Mouse (Mus musculus) c-Kit-positive CD71-positive TER-119-positive erythroid progenitor cells, embryonic 14.5 days (primary cell): ENCODE results near the gene Agap1.

ENCODE experiments used
- DNase-seq: peaks from one replicate; pipeline ENCODE4 v3.0.0-alpha.2; 2013; ENCODE audit warnings: low spot score

Agap1 gene

DNA sequence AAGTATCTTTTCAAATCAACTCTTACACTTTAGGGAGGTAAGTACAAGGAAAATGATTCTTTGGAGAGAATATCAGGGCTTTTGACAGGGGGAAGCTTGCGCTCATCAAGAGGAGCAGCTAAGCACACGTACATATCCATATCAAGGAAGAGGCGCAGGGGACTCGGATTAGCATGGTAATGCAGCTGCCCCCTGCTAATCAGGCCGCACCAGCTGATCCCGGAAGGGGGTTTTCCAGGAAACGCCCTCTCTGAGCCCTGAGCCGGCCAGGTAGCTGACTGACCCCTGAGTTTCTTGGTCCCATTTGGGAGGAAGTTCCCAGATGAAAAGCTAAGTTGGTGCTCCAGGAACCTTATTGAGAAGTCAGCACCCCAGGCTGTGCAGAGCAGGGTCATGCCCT is 301.8 kb downstream of the Agap1 start:
- DNase-seq = no peak

DNA sequence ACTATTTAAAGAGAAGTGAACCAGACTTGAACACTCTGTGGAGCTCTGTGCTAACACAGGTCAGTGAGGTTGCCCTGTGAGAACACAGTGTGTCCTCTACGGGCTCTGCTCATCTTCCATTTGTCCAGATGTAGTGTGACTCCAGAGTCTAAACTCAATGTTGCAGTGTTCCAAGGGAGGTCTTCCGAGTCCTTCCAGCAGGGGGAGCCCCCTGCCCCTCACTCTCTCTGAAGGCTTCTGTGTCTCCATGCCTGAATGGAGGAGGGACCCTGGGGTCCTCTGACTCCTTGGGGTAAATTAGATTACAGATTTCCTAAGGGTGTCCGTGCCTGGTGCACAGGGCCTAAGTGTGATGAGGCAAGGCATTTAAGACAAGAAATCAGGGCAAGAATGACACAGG is 302.9 kb downstream of the Agap1 start:
- DNase-seq = no peak

GRCm38 (mm10) chr1:89763912-89764311 is 309.3 kb downstream of the Agap1 start:
- DNase-seq = no peak

DNA sequence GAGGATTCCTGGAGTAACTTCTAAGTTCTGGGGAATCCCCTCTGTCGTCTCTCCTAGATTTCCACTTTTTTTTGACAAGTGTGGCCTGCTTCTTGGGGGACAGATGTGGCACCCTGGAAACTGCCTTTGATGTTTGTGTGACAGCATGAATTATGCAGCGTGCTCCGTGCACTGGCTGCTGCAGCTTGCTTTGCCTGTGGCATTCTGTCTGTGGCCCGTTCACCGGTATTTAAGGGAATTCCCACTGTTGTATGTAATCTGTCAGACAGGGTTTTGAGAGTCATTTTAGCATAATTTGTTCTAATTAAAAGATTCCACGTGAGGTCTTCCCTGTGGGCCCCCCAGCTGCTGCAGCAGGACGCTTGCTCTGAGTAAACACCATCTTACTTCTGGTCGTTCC is 312.3 kb downstream of the Agap1 start:
- DNase-seq = no peak

GRCm38 (mm10) chr1:89769641-89770040 is 315.0 kb downstream of the Agap1 start:
- no peak for DNase-seq

GRCm38 (mm10) chr1:89770298-89770697 is 315.7 kb downstream of the Agap1 start:
- DNase-seq = no peak

DNA sequence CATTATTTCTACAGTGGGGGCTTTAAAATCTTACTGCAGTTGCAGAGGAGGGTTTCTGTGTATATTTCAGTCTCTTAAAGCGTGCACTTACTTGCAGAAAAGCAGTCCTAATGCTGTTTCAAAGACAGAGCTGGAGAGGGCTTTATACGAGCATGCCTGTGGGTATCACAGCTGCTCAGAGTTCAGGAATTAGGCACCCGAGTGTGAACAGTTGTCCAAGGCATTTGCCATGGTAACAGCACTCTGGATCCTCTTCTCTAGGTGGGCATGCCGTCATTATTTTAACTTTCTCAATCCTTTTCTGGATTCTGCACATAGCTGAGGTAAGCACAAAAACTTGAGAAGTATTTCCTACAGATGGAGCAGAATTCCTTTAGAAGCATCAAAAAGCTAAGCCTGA is 321.1 kb downstream of the Agap1 start:
- DNase-seq = no peak

- DNase-seq = no peak
Measured at GRCm38 (mm10) chr1:89780675-89781074, 326.1 kb downstream of the Agap1 start.

- no peak for DNase-seq
Measured at GRCm38 (mm10) chr1:89781861-89782260, 327.3 kb downstream of the Agap1 start.

DNA sequence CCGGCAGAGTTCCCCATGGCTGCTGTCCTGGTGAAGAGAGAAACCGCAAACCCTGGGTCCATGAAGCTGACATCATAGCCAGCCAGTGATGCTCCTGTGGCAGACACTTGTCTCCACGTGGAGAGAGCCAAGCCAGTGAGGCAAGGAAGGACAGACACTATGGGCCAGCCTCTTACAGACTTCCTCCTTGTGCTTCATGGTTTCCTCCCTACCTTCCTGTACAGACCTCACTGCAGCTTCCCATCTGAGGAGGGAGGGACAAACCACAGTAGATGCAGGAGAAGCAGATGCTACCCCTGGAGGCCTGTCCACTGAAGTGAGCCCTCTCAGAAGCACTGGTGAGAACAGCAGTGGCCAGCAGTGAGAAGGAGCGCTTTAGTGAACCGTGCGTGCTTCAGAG is 332.2 kb downstream of the Agap1 start:
- DNase-seq = no peak

DNA sequence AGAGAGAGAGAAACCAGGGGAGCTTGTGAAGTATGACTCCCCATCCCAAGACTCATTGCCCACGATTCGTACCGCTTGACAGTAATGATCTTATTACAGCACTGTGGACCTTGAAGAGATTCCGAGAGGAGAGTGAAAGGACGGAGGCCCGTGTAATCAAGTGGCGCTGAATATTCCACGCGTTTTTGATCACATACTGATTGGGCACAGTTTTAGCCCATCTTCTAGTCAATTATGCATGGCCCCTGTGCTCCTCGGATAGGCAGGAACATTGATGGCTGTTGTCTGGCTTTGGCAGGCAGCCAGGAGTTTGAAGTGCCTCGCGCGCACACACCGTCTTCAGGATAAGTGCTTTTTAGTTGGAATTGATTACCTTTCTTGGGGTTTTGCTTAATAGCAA is 344.1 kb downstream of the Agap1 start:
- no peak for DNase-seq

DNA sequence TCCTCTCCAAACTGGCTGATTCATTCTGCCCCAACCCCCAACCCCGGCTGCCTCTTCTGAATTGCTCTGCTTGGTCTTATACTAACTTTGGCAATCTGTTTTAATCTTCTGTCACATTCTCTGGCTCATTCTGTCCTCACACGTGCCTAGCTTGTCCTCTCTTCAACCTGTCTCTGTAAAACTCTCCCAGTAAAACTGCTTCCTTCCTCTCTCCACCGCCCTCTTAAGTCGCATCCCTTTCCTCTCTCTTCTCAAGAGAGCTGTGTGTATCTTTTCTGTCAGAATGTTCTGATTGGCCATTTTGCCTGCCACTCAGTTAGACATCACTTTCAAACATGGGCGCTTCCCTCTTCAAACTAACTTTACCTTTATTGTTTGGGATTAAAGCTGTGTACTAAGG is 346.9 kb downstream of the Agap1 start:
- DNase-seq = no peak

DNA sequence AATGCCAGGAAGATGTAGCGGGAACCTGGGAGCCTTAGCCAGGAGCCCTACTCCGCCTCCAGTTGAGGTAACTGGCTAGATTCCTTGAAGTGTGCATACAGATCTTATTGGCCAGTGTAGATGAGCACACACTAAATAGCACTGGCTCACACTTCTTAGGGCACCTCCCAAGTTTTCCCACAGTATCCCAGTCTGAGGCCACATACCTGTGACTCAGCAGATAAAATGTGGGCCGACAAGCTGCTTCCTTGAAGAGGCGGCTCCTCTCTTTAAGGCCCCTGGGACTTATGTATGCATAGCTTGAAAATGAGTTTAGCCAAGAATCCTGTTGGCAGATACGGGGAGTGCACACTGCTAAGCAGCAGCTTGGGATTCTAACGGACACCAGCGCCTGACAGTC is 350.4 kb downstream of the Agap1 start:
- no peak for DNase-seq

DNA sequence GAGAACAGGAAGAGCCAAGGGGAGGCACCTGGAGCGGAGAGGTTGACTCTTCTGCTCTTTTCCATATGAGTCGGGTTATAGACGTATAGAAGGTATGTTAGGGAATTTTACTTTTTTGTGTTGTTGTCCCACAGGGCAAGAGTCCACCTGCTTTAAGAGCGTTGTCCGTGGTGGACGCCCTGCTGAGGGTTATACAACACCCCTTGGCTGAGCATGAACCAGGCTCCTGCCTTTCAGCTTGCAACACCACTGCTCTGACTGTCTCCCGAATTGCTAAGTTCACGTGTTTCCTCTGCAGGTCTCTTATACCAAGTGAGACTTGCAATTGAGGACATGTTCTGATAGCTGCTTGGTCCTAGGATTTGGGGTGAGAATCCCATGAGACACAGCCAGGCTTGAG is 358.2 kb downstream of the Agap1 start:
- DNase-seq = no peak

- DNase-seq = no peak
Measured at GRCm38 (mm10) chr1:89816487-89817206, 362.0 kb downstream of the Agap1 start.

- no peak for DNase-seq
Measured at GRCm38 (mm10) chr1:89821822-89822221, 367.2 kb downstream of the Agap1 start.

DNA sequence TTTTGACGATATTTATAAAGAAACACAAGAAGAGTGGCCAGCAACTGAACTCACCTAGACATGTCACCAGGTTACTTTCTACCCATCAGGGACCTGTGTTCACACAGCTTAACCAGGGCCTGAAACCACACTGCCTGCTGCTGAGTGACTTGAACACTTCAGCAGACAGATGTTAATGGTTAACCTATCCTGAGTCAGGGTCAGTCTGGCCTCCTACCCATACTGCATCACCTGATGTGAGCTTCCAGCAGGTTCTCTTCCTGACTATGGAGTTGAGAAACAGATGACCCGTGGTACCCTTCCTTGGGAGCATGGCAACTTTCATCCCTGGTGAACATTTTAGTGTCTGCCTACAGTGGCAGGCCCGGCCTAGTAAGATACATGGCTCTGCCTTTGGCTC is 367.8 kb downstream of the Agap1 start:
- DNase-seq = no peak

DNA sequence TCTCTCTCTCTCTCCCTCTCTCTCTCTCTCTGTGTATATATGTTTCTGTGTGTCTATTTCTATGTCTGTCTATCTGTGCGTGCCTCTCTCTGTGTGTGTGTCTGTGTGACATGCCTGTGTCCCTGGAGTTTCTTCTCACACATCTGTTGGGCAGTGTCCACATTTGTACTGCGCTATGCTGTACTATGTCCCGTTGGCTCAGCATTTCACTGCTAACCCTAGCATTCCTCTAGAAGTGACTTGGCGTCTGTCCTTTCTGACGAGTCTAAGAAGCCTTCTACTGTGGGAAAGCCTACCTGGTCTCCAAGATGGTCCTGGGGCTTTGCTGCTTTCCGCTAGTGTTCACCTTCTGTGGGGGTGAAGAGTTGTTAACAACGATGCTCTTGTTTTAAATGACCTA is 368.4 kb downstream of the Agap1 start:
- no peak for DNase-seq

DNA sequence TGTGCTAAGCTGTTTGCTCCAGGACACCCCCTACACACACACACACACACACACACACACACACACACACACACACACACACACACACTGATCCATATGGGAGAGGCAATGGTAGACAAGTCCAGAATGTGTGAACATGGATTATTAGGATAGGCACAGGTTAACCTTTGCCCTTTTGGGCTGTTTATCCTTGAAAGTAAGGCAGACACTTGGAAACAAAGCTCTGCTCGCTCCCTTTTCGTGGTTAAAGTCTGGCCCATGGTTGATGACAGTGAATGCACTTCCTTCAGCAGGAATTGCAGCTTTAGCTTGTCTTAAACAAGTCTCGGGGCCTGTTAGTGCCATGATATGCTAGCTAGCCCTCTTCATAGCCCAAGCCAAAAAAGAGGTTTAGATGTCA is 372.4 kb downstream of the Agap1 start:
- no peak for DNase-seq

GRCm38 (mm10) chr1:89831095-89831494 is 376.5 kb downstream of the Agap1 start:
- DNase-seq = no peak

- no peak for DNase-seq
Measured at GRCm38 (mm10) chr1:89844064-89844463, 389.5 kb downstream of the Agap1 start.

GRCm38 (mm10) chr1:89845487-89845886 is 390.9 kb downstream of the Agap1 start:
- no peak for DNase-seq

- no peak for DNase-seq
Measured at GRCm38 (mm10) chr1:89846148-89846547, 391.5 kb downstream of the Agap1 start.

DNA sequence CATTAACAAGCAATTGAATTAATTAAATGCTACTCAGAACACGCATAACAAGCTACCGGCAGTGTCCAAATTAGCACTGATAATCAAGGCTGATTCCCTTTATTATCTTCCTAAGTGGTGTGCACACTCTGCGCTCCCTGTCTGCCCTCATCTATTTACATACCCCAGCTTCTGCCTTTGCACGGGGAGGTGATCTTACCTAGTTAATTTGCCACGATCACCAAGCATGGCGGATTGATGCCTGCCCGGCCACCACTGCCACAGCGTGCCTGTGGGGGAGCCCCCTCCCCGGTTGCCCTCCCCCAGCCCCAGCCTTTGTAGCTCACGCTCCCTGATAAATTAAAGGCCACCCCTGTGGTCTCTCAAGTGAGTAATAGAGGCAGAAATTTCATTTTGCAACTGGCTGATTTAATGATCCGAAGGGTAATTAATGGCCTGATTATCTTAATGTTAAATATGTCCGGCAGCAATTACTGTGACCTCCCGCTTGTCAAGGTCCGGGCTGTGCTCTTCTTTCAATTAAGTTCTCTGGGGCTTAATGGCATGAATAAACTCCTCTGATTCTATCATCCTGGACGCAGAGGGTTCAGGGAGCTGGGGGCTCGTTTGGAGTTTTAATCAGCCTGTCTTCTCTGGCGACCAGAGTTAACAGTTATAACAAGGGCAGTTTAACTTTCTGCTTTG is 393.9 kb downstream of the Agap1 start:
- DNase-seq = no peak
